Mouse (Mus musculus): Measurements from ENCODE around the gene Elac2. TPM values are rescaled to one million over a fixed set of nuclear protein-coding genes. Genes with fewer than 3 reads are reported as not detected.

Elac2 gene
- polyA plus RNA-seq, 1 experiment from 2014 or later, result 25.2 TPM

Other genes starting within 250 kb of the Elac2 start
- 0.15 and 0.18 TPM in 2 replicates for gene 1700086D15Rik, start 180.9 kb downstream of the Elac2 start, polyA plus RNA-seq (2016; fragmentation: Nextera tagmentation; extraction: Ambion mirVana)
- 13.3 and 15.5 TPM in 2 replicates for gene Arhgap44, start 183.9 kb downstream of the Elac2 start, polyA plus RNA-seq (2016; fragmentation: Nextera tagmentation; extraction: Ambion mirVana)